Mouse (Mus musculus): ENCODE data around the gene Epyc. TPM values are rescaled to one million over a fixed set of nuclear protein-coding genes. Genes with fewer than 3 reads are reported as not detected.

The Epyc gene
- total RNA-seq (2021), result under 1 TPM; 0.12 to 0.26 TPM
- long read RNA-seq, experiment 1, result 0 reads
- long read RNA-seq, experiment 2, result 0 reads

- no peak for DNase-seq
- intact Hi-C loops (cut with DNase I), result no loop called here
These were observed at the start of gene Epyc for GRCm38 (mm10) chr10:97643768-97644167. Gene Epyc (plus strand): TSS chr10:97644068.

GRCm38 (mm10) chr10:97595680-97596079, 48.2 kb upstream of the Epyc start:
- no peak for DNase-seq
- intact Hi-C loops (cut with DNase I), result no loop called here

DNA sequence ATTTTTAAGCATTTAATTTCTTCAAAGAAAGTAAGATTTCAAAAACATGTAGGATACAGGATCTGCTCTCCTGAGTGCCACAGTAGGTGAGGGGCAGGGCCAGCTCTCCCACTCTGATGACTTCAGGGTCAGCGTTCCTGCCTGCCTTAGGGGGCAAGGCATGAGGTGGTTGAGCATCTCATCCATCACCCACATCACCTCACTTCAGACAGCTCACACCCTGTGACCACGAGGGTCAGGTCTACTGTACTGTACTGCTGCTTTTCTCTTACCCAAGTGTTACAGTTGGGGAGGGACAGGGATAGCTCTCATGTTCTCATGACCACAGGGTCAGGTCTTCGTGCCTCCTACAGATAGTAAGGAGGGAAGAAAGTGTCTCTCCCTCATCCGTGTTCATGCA, 42.1 kb upstream of the Epyc start:
- DNase-seq, result no peak
- intact Hi-C loops (cut with DNase I), result no loop called here

GRCm38 (mm10) chr10:97603256-97603655, 40.6 kb upstream of the Epyc start:
- intact Hi-C loops (cut with DNase I), result no loop called here
- DNase-seq, result no peak

GRCm38 (mm10) chr10:97606579-97606978, 37.3 kb upstream of the Epyc start, which contains the start of gene Kera:
Gene Kera (plus strand): TSS chr10:97606879.
- DNase-seq, result no peak

GRCm38 (mm10) chr10:97622328-97622727, 21.5 kb upstream of the Epyc start:
- intact Hi-C loops (cut with DNase I), result no loop called here
- no peak for DNase-seq

More at GRCm38 (mm10) chr10:97606579-97606978, 37.3 kb upstream of the Epyc start, which contains the start of gene Kera:
- intact Hi-C loops (cut with DNase I), result no loop called here

DNA sequence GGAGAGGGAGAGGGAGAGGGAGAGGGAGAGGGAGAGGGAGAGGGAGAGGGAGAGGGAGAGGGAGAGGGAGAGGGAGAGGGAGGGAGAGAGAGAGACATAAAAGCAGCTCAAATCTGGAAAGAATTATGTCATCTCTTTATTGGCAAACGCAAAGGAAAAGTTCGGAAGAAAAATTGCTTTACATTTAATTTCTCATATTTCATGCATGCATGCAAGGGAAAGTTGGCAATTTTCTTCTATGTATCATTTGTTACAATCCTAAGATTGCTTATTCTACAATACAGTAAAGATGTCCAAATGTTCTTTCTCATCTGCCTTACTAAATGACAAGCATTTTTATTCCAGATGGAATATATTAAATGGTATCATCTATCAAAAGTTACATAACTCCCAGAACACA, 19.5 kb upstream of the Epyc start:
- intact Hi-C loops (cut with DNase I), result no loop called here
- no peak for DNase-seq

- intact Hi-C loops (cut with DNase I), result no loop called here
- DNase-seq, result no peak
These were observed 18.8 kb upstream of the Epyc start for GRCm38 (mm10) chr10:97625116-97625515.

DNA sequence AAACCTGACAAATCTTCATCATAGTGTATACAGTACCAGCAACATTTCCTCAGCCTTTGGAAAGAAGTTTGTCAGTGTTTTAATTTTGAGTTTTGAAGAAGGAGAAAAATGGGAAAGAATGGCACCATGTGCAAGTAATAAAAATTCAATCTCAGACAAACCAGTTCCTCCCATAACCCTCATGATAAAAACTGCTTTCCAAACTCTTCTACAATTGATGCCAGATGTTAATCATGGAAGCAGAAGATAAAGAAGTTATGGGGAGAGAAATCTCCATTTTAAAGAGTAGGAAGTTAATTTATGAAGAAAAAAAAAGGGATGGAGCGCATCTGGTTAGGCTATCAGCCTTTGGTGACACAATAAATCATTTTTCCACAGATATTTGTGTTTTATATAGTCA, 17.3 kb upstream of the Epyc start:
- DNase-seq, result no peak
- intact Hi-C loops (cut with DNase I), result no loop called here

- intact Hi-C loops (cut with DNase I), result no loop called here
These were observed 12.8 kb upstream of the Epyc start for GRCm38 (mm10) chr10:97631061-97631460.

DNA sequence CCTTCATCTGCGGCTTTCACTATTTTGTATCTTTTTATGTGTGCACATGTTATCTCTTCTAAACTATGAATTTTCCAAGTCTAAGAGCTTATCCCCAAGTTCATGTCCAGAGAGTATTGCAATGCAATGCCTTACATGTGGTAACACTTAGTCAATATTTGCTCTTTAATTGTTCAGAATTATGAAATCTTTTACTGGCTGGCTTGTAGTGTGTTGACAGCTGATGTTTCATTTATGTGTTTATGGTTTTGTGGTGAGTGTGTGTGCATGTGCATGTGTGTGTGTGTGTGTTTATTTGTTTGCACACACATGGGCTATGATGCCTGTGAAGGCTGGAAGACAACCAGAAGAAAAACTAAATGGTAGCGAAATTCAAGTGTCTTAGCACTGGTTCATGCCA, 1.9 kb upstream of the Epyc start:
- intact Hi-C loops (cut with DNase I), result no loop called here

More at GRCm38 (mm10) chr10:97631061-97631460, 12.8 kb upstream of the Epyc start:
- no peak for DNase-seq

DNA sequence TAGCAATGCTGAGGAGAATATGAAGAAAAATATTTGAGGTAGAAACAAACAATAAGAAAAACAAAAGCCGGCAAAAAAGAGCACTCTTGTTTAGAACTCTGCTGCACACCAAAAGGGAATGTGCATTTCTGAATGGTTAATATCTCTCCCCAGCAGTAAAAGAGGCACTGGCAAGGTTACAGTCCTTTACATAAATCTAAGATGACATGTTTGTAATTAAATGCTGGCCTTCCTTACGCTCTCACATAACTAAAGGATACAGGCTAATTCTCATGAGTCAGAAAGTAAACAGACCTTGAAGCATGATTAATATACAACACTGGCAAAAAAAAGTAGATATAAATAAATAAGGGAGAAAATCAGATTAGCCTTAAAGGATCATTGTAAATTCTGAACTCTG, 6.5 kb downstream of the Epyc start:
- intact Hi-C loops (cut with DNase I), result no loop called here

More for the DNA sequence above, 1.9 kb upstream of the Epyc start:
- no peak for DNase-seq

GRCm38 (mm10) chr10:97659489-97659888, 15.6 kb downstream of the Epyc start:
- intact Hi-C loops (cut with DNase I), result no loop called here
- no peak for DNase-seq

More for the DNA sequence above, 6.5 kb downstream of the Epyc start:
- DNase-seq, result no peak

GRCm38 (mm10) chr10:97668656-97669055, 24.8 kb downstream of the Epyc start:
- intact Hi-C loops (cut with DNase I), result loop anchor here (5.0 kb wide), 1 partner anchor 101 kb away; the partner anchor contains the start of gene Lum
- DNase-seq, result peak in 1 of 2 experiments; percentile 5

DNA sequence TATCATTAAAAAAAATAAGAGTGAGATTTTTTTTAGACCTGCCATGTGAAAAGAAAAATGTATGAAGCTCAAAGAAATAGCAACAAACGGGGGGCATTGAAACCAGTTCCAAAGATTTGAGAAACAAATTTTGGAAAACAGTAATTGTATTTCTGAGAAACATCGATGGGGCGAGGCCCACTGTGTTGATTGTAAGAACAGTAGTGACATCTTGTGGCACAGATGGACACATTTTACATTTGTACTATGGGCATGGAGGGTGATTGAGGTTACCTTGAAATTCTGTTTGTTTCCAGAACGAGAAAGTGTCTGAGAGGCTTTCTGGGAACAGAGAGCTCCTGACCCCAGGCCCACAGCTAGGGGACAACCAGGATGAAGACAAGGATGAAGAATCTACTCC, 26.3 kb downstream of the Epyc start:
- intact Hi-C loops (cut with DNase I), result loop anchor here (2.0 kb wide), 1 partner anchor 295 kb away; no protein-coding TSS in a partner anchor
- peak in 1 of 2 experiments; percentile 18 for DNase-seq

DNA sequence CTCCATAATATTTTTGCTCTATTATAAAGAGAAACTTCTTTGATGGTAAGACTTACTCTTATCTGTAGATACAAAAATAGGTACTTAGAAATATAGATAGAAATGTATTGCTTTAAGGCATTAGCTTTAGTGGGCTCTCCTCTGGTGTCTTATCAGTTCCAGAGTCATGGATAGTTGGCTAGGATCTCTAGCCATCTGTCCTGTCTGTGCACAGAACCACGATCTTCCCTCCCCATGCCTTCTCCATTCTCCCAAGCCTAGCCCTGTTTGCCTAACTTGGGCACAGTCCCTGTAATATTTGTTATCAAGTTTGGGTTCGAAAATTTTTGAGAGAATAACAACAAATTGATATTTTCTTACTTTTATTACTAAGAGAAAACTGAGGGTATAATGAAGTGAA, 29.4 kb downstream of the Epyc start:
- DNase-seq, result no peak
- intact Hi-C loops (cut with DNase I), result no loop called here

DNA sequence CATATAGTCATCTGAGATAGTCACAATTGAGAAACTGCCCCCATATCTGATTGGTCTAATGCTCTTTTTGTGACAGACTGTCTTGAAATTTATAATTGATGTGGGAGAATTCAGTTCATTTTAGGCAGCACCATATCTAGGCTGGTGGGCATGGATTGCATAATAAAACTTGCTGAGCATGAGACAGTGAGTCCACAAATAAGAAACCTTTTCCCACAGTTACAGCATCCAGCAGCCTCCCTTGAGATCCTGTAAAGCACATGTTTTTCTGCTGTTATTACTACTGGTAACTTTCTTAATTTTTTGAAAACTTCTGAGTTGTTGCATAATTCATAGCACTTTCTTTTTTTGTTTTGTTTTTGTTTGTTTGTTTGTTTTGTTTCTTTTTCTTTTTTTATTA, 39.1 kb downstream of the Epyc start:
- intact Hi-C loops (cut with DNase I), result loop anchor here (10.0 kb wide), 1 partner anchor 1548 kb away; the partner anchor contains the start of gene Gm5426
- no peak for DNase-seq

DNA sequence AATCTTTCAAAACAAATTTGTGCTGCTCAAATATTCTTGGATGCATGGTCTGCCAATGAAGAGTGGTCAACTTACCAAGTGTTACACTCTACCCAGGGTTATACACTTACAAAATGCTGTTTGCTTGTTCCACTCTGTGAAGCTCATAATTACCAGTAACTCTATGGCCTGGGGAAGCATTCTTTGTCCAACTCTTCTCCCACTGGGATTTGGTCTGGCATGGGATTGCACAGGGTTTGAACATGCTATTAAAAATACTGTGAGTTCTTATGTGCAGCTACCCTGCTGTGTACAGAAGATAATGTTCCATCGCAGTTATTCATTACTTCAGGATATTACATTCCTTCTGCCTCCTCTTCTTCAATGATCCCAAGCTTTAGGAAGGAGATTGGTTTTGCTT, 43.3 kb downstream of the Epyc start:
- DNase-seq, result peak; percentile 18 to 27

GRCm38 (mm10) chr10:97689425-97689824, 45.6 kb downstream of the Epyc start:
- no peak for DNase-seq

More for the DNA sequence above, 43.3 kb downstream of the Epyc start:
- intact Hi-C loops (cut with DNase I), result loop anchor here (5.0 to 10.0 kb wide), 3 partner anchors 310 to 1552 kb away; partner anchors contain the start of gene Gm5426

GRCm38 (mm10) chr10:97692913-97693312, 49.0 kb downstream of the Epyc start, which contains the start of gene Ccer1:
Gene Ccer1 (plus strand): TSS chr10:97693059.
- intact Hi-C loops (cut with DNase I), result no loop called here
- DNase-seq, result no peak

More at GRCm38 (mm10) chr10:97689425-97689824, 45.6 kb downstream of the Epyc start:
- intact Hi-C loops (cut with DNase I), result loop anchor here (5.0 to 10.0 kb wide), 3 partner anchors 312 to 1555 kb away; partner anchors contain the start of gene Gm5426

DNA sequence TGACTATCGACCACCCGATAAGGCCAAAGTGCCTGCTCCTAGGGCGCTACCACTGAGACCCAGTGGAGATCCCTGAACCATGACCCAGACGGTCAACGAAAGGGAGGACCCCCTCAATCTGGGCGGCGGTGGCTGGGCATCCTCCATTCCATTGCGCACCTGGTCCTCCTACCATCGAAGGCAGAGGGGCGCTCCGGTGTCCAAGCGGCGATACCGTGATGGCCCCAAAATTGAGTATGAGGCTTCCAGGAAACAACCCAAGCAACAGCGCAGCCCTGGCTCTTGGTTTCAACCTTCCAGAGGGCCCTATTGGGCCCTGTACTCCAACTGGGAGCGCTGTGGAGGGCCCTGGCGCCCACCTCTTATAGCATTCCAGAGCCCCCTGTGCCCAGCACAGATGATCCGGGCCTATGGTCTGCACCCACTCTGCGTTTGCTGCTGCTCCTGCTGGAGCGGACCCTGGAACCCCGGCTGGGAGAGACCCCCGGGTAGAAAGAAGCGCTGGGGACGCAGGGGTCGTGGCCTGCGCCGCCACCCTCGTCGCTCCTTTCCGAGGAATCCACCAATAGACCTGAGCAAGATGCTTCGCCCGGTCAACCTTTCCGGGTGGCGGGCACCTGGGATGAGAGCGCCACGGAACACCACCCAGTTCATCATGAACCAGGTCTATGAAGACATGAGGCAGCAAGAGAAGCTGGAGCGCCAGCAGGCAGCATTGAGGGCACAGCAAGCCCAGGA, 49.7 kb downstream of the Epyc start:
- intact Hi-C loops (cut with DNase I), result no loop called here

GRCm38 (mm10) chr10:97702321-97702720, 58.5 kb downstream of the Epyc start:
- DNase-seq, result no peak
- intact Hi-C loops (cut with DNase I), result no loop called here

More for the DNA sequence above, 49.7 kb downstream of the Epyc start:
- no peak for DNase-seq

Data from heart, postnatal 14 days (tissue).